Mouse (Mus musculus) cortical plate, adult 2 months (tissue): Measurements from ENCODE around the gene Zfp687. TPM values are rescaled to one million over a fixed set of nuclear protein-coding genes. Genes with fewer than 3 reads are reported as not detected.
A peak's percentile ranks its signal among the peaks of the same experiment; 100 is the strongest.

Source experiments
- H3K27ac ChIP-seq: fragments of 200-500 bp; 2 replicates; pipeline ENCODE4 v1.5.1; 2012; ENCODE audit warnings: low read length, control low read depth, inconsistent platforms; ENCODE audit not compliant: insufficient read depth
- H3K4me1 ChIP-seq: fragments of 200-500 bp; 2 replicates; pipeline ENCODE4 v1.6.1; 2011; ENCODE audit warnings: low read length; ENCODE audit not compliant: control insufficient read depth, insufficient read depth
- H3K4me3 ChIP-seq: fragments of 200-500 bp; 2 replicates; pipeline ENCODE4 v1.5.1; 2011; ENCODE audit warnings: mild to moderate bottlenecking, low read length, control low read depth; ENCODE audit not compliant: insufficient read depth
- CTCF ChIP-seq: fragments of 200-500 bp; IDR thresholded peaks from 2 replicates; pipeline ENCODE4 v1.5.1; 2011; ENCODE audit warnings: mild to moderate bottlenecking, control low read depth, low read length; ENCODE audit not compliant: insufficient read depth; ENCODE audit errors: extremely low read depth
- POLR2A ChIP-seq: fragments of 200-500 bp; IDR thresholded peaks from 2 replicates; pipeline ENCODE4 v1.6.1; 2011; ENCODE audit warnings: mild to moderate bottlenecking, low read length, control low read depth; ENCODE audit not compliant: insufficient read depth; ENCODE audit errors: extremely low read depth
- polyA plus RNA-seq: library from polyadenylated mRNA; depleted of rRNA; stranded (reverse); fragments of >200 nt; gene quantifications from 2 replicates; pipeline ENCODE4 v1.2.3, GENCODE M21; 2012

The Zfp687 gene
- polyA plus RNA-seq, 1 experiment: 15.8 TPM

- no peaks in the 10 kb centered on the region for H3K4me1 ChIP-seq
- TF ChIP-seq POLR2A: no peak; the same call in 1 of the 2 replicates
- TF ChIP-seq CTCF: no peak
- H3K27ac ChIP-seq: no peak overlapping the region
- no peak overlapping the region for H3K4me3 ChIP-seq
Observed at GRCm38 (mm10) chr3:95007706-95008105, 7.5 kb downstream of the Zfp687 start.

DNA sequence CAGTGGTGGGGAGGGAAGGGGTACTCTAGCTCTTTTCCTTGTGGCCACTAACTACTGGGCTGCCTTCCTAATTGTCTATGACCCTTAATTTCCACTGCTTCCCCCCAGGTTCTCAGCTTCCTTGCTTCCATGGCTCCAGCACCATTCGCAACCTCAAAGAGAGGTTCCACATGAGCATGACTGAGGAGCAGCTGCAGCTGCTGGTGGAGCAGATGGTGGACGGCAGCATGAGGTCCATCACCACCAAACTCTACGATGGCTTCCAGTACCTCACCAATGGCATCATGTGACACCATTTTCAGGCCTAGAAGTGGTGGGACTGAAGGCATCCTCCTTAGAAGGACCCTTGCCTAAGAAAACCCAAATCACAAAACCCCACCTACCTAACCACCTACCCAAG lies 9.6 kb downstream of the Zfp687 start:
- no peak overlapping the region for H3K4me3 ChIP-seq
- TF ChIP-seq POLR2A (no peak), CTCF (no peak)
- H3K27ac ChIP-seq: no peak overlapping the region
- no peaks in the 10 kb centered on the region for H3K4me1 ChIP-seq

DNA sequence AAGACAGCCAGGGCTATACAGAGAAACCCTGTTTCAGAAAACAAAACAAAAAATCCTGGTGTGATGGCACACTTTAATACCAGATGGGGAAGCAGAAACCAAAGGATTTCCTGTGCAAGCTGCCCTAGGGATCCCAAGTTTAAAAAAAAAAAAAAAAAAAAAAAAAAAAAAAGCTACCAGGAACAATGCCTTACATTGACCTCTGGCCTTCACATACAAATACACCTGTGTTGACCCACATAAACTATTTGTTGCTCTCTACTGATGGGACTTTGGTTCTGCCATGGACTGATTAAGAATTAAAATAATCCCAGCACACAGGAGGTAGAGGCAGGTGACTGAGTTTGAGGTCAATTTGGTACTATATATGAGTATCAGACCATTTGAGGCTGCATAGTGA lies 12.0 kb downstream of the Zfp687 start:
- TF ChIP-seq POLR2A: no peak
- no peak for TF ChIP-seq CTCF
- H3K27ac ChIP-seq: no peak overlapping the region

GRCm38 (mm10) chr3:95002569-95002968 lies 12.7 kb downstream of the Zfp687 start:
- TF ChIP-seq POLR2A (no peak), CTCF (no peak)
- H3K27ac ChIP-seq: no peak overlapping the region
- no peak overlapping the region for H3K4me3 ChIP-seq
- no peaks in the 10 kb centered on the region for H3K4me1 ChIP-seq

More for the DNA sequence above, 12.0 kb downstream of the Zfp687 start:
- Histone ChIP-seq H3K4me1 (no peaks in the 10 kb centered on the region), H3K4me3 (no peak overlapping the region)

DNA sequence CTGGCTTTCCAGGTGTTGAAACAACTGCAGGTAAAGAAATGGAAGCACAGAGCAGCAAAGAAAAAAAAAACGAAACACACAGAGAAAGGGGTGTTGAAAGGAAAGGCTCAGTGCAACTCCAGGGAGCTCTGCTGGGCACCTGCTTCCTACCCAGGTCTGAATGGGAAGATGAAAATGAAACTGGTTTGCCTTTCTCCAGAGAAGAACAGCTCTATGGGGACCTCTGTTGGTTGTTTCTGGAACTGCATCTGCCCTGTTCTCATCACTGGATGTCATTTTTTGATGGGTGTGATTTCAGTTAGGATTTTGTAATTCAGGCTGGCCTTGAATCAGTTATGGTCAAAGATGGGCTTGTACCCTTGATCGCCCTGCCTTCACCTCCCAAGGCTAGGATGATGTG lies 18.3 kb downstream of the Zfp687 start:
- H3K27ac ChIP-seq: no peak overlapping the region
- no peak overlapping the region for H3K4me3 ChIP-seq
- no peaks in the 10 kb centered on the region for H3K4me1 ChIP-seq
- TF ChIP-seq CTCF: peak; percentile 89
- TF ChIP-seq POLR2A: no peak

DNA sequence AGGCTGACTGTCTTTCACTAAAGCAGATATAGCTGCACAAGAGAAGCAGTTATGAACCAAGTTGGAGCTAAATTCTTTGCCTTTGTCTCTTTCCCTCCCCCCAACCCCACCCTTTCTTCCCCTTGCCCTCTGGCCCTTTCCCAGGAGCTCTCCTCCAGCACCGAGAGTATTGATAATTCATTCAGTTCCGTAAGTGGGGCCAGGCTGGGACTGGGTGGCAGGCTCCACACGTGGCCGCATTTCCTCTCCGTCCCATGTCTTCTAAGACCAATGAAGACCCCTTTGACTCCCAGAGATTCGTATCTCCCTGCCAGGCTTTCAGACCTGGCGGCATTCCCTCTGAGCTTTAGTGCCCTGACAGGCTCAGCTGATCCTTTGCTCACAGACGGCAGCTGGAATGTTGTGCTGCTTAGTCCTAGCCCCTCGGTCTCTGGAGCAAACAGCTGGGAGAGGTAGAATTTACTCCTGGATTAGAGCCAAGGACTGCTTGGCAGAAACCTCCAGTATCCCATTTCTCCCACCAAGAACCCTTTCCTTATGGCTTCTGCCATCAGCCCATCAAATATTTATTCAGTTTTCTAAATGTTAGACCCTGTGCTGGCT lies 26.0 kb downstream of the Zfp687 start:
- peaks cover 4% of the 10 kb centered on the region; the same call in 1 of the 2 replicates for H3K4me1 ChIP-seq
- H3K4me3 ChIP-seq: no peak overlapping the region
- TF ChIP-seq CTCF: no peak
- no peak for TF ChIP-seq POLR2A
- no peak overlapping the region for H3K27ac ChIP-seq

DNA sequence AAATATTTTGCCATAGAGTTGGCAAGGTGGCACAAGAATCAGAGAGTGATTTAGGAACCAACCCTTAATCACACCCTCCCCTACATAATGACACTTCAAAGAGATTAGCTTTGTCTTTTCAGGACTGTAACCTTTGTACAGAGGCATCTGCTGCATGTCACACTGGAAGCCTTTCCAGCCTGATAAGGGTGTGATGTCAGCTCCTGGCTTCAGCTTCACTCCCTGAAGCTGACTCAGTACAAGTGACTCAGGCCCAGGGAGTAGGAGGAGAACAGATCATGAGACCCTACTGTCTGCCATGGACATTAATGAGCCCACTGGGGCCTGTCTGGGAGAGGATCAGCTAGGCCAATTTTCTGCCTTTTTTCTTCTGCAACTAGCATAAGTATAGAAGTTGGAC lies 27.7 kb downstream of the Zfp687 start:
- no peak overlapping the region for H3K4me3 ChIP-seq
- no peak overlapping the region for H3K27ac ChIP-seq
- no peak for TF ChIP-seq POLR2A
- TF ChIP-seq CTCF: no peak
- peaks cover 4% of the 10 kb centered on the region; the same call in 1 of the 2 replicates for H3K4me1 ChIP-seq

GRCm38 (mm10) chr3:94985513-94985912 lies 29.7 kb downstream of the Zfp687 start:
- Histone ChIP-seq H3K4me1 (peaks cover 4% of the 10 kb centered on the region; the same call in 1 of the 2 replicates), H3K4me3 (no peak overlapping the region), H3K27ac (no peak overlapping the region)
- TF ChIP-seq CTCF: no peak
- TF ChIP-seq POLR2A: no peak

DNA sequence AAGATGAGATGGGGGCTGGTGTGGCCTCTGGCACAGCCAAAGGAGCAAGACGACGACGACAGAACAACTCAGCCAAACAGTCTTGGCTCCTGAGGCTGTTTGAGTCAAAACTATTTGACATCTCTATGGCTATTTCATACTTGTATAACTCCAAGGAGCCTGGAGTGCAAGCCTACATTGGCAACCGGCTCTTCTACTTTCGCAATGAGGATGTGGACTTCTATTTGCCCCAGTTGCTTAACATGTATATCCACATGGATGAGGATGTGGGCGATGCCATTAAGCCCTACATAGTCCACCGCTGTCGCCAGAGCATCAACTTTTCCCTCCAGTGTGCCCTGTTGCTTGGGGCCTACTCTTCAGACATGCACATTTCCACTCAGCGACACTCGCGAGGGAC lies 30.9 kb downstream of the Zfp687 start:
- no peak for TF ChIP-seq POLR2A
- no peak for TF ChIP-seq CTCF
- H3K27ac ChIP-seq: no peak overlapping the region
- H3K4me3 ChIP-seq: no peak overlapping the region
- peaks cover 6% of the 10 kb centered on the region; the same call in 1 of the 2 replicates for H3K4me1 ChIP-seq

DNA sequence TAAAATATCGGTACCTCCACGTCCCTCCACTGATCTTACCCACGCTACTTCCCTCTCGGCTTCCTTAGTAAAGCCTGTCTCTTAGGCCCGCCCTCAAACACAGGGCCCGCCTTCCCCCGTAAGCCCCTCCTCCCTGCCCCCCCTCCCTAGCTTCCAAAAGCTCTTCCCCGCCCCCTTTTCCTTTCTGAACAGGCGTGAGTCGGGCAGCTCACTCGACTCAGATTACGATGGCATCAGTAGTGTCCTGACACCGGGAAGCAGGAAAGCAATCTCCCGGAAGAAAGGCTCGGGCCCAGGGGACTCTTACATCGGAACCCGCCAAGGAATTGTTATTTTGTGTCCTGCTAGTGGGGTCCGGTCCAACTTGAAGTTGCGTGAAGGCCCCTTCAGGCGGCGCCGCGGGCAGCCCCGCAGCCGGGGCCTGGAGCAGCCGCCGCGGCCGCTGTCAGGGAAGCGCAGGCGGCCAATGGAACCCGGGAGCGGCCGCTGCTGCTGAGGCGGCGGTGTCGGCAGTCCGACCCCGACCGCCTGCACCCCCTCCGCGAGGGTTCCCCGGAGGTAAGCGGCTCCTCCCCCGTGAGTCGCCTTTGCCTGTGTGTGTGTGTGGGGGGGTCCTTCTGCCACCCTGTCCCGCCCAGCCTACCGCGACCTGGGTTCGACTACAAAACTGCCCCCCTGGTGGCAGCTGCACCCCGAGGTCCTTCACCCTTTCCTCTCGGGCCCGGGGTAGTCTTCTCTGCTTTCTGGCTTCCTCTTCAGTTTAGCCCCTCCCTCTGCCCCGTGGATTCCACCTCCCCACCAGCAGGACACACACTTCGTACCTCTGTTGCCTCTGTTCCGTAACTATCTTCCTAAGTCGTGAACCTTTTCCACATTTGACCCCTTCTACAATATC lies 40.5 kb downstream of the Zfp687 start, which contains the start of gene Pi4kb:
Gene Pi4kb (plus strand): TSS at position 204 of the 895 bp plus-strand sequence.
- H3K4me3 ChIP-seq: peak within 1 kb of the TSS; percentile 64
- H3K27ac ChIP-seq: peak within 1 kb of the TSS; percentile 90
- no peaks in the 10 kb centered on the region for H3K4me1 ChIP-seq
- TF ChIP-seq CTCF (no peak), POLR2A (peak; percentile 69)
